Mouse (Mus musculus) retina, embryonic 14.5 days (tissue): ENCODE measurements at regions not wholly inside any gene's neighbourhood (a gene's known extent, or its start where the extent isn't known, plus 50 kb on each side); places are given as distances from the start of the nearest gene placed in this dataset.

Source experiments
- DNase-seq: peaks from one replicate; pipeline ENCODE4 v3.0.0-alpha.2; 2015; ENCODE audit warnings: low spot score

GRCm38 (mm10) chr4:106229526-106229925, 86.5 kb upstream of the Usp24 start:
- no peak for DNase-seq

GRCm38 (mm10) chr4:106232499-106232970, 83.5 kb upstream of the Usp24 start:
- no peak for DNase-seq

GRCm38 (mm10) chr4:106244384-106244819, 71.6 kb upstream of the Usp24 start:
- no peak for DNase-seq

GRCm38 (mm10) chr4:106244826-106245510, 71.0 kb upstream of the Usp24 start:
- DNase-seq, result no peak

GRCm38 (mm10) chr4:106246695-106247094, 69.3 kb upstream of the Usp24 start:
- no peak for DNase-seq

- no peak for DNase-seq
Observed at GRCm38 (mm10) chr4:106247398-106247797, 68.6 kb upstream of the Usp24 start.

GRCm38 (mm10) chr4:106248272-106248671, 67.7 kb upstream of the Usp24 start:
- DNase-seq, result no peak

GRCm38 (mm10) chr4:106249028-106249782, 66.8 kb upstream of the Usp24 start:
- DNase-seq, result no peak

GRCm38 (mm10) chr4:106250048-106250447, 66.0 kb upstream of the Usp24 start:
- DNase-seq, result no peak

- DNase-seq, result no peak
Observed at GRCm38 (mm10) chr4:106251430-106251829, 64.6 kb upstream of the Usp24 start.

- no peak for DNase-seq
Observed at GRCm38 (mm10) chr4:106252946-106253345, 63.1 kb upstream of the Usp24 start.

GRCm38 (mm10) chr4:106254761-106255475, 61.1 kb upstream of the Usp24 start:
- no peak for DNase-seq

- DNase-seq, result no peak
Observed at GRCm38 (mm10) chr4:106255959-106256609, 59.9 kb upstream of the Usp24 start.

GRCm38 (mm10) chr4:106261404-106261803, 54.6 kb upstream of the Usp24 start:
- DNase-seq, result no peak

GRCm38 (mm10) chr4:106261901-106262560, 54.0 kb upstream of the Usp24 start:
- no peak for DNase-seq

- no peak for DNase-seq
Observed at GRCm38 (mm10) chr4:106262751-106263725, 53.0 kb upstream of the Usp24 start.
